Mouse (Mus musculus): ENCODE measurements at regions not wholly inside any gene's neighbourhood (a gene's known extent, or its start where the extent isn't known, plus 50 kb on each side); places are given as distances from the start of the nearest gene placed in this dataset.

GRCm38 (mm10) chr11:19713597-19713996 lies 210.6 kb upstream of the Spred2 start:
- no peaks in the 10 kb centered on the region for H3K4me1 ChIP-seq
- WGBS, result 88% methylated on average over 20 of the region's 20 CpGs
- no peaks in the 10 kb centered on the region for H3K36me3 ChIP-seq
- H3K4me3 ChIP-seq, result no peak overlapping the region
- DNase-seq (ENCODE audit: low spot score), result no peak
- H3K27ac ChIP-seq (replicated peaks), result no peak overlapping the region; the same call in 1 of the 2 replicates
- H3K9me3 ChIP-seq (replicated peaks), result no peaks in the 10 kb centered on the region
- H3K27me3 ChIP-seq (ENCODE audit: low read depth, poor library complexity, severe bottlenecking), result no peaks in the 10 kb centered on the region

GRCm38 (mm10) chr11:19714211-19714610 lies 210.0 kb upstream of the Spred2 start:
- Histone ChIP-seq H3K27ac (replicated peaks) (no peak overlapping the region), H3K4me3 (no peak overlapping the region), H3K27me3 (ENCODE audit: low read depth, poor library complexity, severe bottlenecking) (no peaks in the 10 kb centered on the region), H3K9me3 (replicated peaks) (no peaks in the 10 kb centered on the region), H3K36me3 (no peaks in the 10 kb centered on the region), H3K4me1 (no peaks in the 10 kb centered on the region)
- WGBS, result 61% methylated on average over 5 of the region's 5 CpGs
- DNase-seq (ENCODE audit: low spot score), result no peak

GRCm38 (mm10) chr11:19714888-19715595 lies 209.1 kb upstream of the Spred2 start:
- Histone ChIP-seq H3K27ac (replicated peaks) (no peak overlapping the region), H3K27me3 (ENCODE audit: low read depth, poor library complexity, severe bottlenecking) (no peaks in the 10 kb centered on the region), H3K4me1 (no peaks in the 10 kb centered on the region), H3K4me3 (no peak overlapping the region), H3K36me3 (no peaks in the 10 kb centered on the region), H3K9me3 (replicated peaks) (no peaks in the 10 kb centered on the region)
- no peak for DNase-seq (ENCODE audit: low spot score)
- 37% methylated on average over 8 of the region's 8 CpGs for WGBS

GRCm38 (mm10) chr11:19718165-19718564 lies 206.0 kb upstream of the Spred2 start:
- H3K27ac ChIP-seq (replicated peaks), result no peak overlapping the region
- H3K9me3 ChIP-seq (replicated peaks), result no peaks in the 10 kb centered on the region
- no peak for DNase-seq (ENCODE audit: low spot score)
- WGBS, result 92% methylated on average over 9 of the region's 9 CpGs
- H3K4me3 ChIP-seq, result no peak overlapping the region
- H3K27me3 ChIP-seq (ENCODE audit: low read depth, poor library complexity, severe bottlenecking), result no peaks in the 10 kb centered on the region
- H3K4me1 ChIP-seq, result no peaks in the 10 kb centered on the region
- H3K36me3 ChIP-seq, result no peaks in the 10 kb centered on the region

GRCm38 (mm10) chr11:19729031-19729430 lies 195.1 kb upstream of the Spred2 start:
- DNase-seq (ENCODE audit: low spot score), result no peak
- Histone ChIP-seq H3K36me3 (no peaks in the 10 kb centered on the region), H3K4me1 (no peaks in the 10 kb centered on the region), H3K27ac (replicated peaks) (no peak overlapping the region), H3K27me3 (ENCODE audit: low read depth, poor library complexity, severe bottlenecking) (no peaks in the 10 kb centered on the region), H3K4me3 (no peak overlapping the region), H3K9me3 (replicated peaks) (no peaks in the 10 kb centered on the region)
- 92% methylated on average over 8 of the region's 8 CpGs for WGBS

- Histone ChIP-seq H3K9me3 (replicated peaks) (no peaks in the 10 kb centered on the region), H3K36me3 (no peaks in the 10 kb centered on the region), H3K4me3 (no peak overlapping the region), H3K27ac (replicated peaks) (no peak overlapping the region), H3K4me1 (no peaks in the 10 kb centered on the region), H3K27me3 (ENCODE audit: low read depth, poor library complexity, severe bottlenecking) (no peaks in the 10 kb centered on the region)
- DNase-seq (ENCODE audit: low spot score), result no peak
- WGBS, result 93% methylated on average over 5 of the region's 5 CpGs
Observed at GRCm38 (mm10) chr11:19730747-19731146, 193.4 kb upstream of the Spred2 start.

GRCm38 (mm10) chr11:19736076-19736475 lies 188.1 kb upstream of the Spred2 start:
- DNase-seq (ENCODE audit: low spot score), result no peak
- WGBS, result 92% methylated on average over 7 of the region's 7 CpGs
- Histone ChIP-seq H3K27me3 (ENCODE audit: low read depth, poor library complexity, severe bottlenecking) (no peaks in the 10 kb centered on the region), H3K27ac (replicated peaks) (no peak overlapping the region), H3K4me3 (no peak overlapping the region), H3K36me3 (no peaks in the 10 kb centered on the region), H3K4me1 (no peaks in the 10 kb centered on the region), H3K9me3 (replicated peaks) (no peaks in the 10 kb centered on the region)

GRCm38 (mm10) chr11:19736926-19737325 lies 187.2 kb upstream of the Spred2 start:
- Histone ChIP-seq H3K36me3 (no peaks in the 10 kb centered on the region), H3K27me3 (ENCODE audit: low read depth, poor library complexity, severe bottlenecking) (no peaks in the 10 kb centered on the region), H3K9me3 (replicated peaks) (no peaks in the 10 kb centered on the region), H3K4me3 (no peak overlapping the region), H3K27ac (replicated peaks) (no peak overlapping the region), H3K4me1 (no peaks in the 10 kb centered on the region)
- 81% methylated on average over 7 of the region's 7 CpGs for WGBS
- DNase-seq (ENCODE audit: low spot score), result no peak

- 87% methylated on average over 5 of the region's 5 CpGs for WGBS
- H3K4me3 ChIP-seq, result no peak overlapping the region
- H3K27me3 ChIP-seq (ENCODE audit: low read depth, poor library complexity, severe bottlenecking), result no peaks in the 10 kb centered on the region
- no peaks in the 10 kb centered on the region for H3K4me1 ChIP-seq
- no peaks in the 10 kb centered on the region for H3K36me3 ChIP-seq
- H3K9me3 ChIP-seq (replicated peaks), result no peaks in the 10 kb centered on the region
- no peak for DNase-seq (ENCODE audit: low spot score)
- H3K27ac ChIP-seq (replicated peaks), result no peak overlapping the region
Observed at GRCm38 (mm10) chr11:19737331-19737730, 186.8 kb upstream of the Spred2 start.

- Histone ChIP-seq H3K27ac (replicated peaks) (no peak overlapping the region), H3K4me1 (no peaks in the 10 kb centered on the region), H3K36me3 (no peaks in the 10 kb centered on the region), H3K9me3 (replicated peaks) (no peaks in the 10 kb centered on the region), H3K4me3 (no peak overlapping the region), H3K27me3 (ENCODE audit: low read depth, poor library complexity, severe bottlenecking) (no peaks in the 10 kb centered on the region)
- 77% methylated on average over 5 of the region's 5 CpGs for WGBS
- DNase-seq (ENCODE audit: low spot score), result no peak
Observed at GRCm38 (mm10) chr11:19737807-19738206, 186.4 kb upstream of the Spred2 start.

- no peaks in the 10 kb centered on the region for H3K27me3 ChIP-seq (ENCODE audit: low read depth, poor library complexity, severe bottlenecking)
- 80% methylated on average over 9 of the region's 9 CpGs for WGBS
- no peaks in the 10 kb centered on the region for H3K36me3 ChIP-seq
- no peaks in the 10 kb centered on the region for H3K4me1 ChIP-seq
- no peak for DNase-seq (ENCODE audit: low spot score)
- no peak overlapping the region for H3K27ac ChIP-seq (replicated peaks)
- H3K9me3 ChIP-seq (replicated peaks), result no peaks in the 10 kb centered on the region
- H3K4me3 ChIP-seq, result no peak overlapping the region
Observed at GRCm38 (mm10) chr11:19739527-19740151, 184.5 kb upstream of the Spred2 start.

- 88% methylated on average over 3 of the region's 3 CpGs for WGBS
- no peak overlapping the region for H3K4me3 ChIP-seq
- 0 out of 2 replicates have a peak overlapping the region, but pooled peaks have one; percentile 23 for H3K27ac ChIP-seq (replicated peaks)
- H3K4me1 ChIP-seq, result no peaks in the 10 kb centered on the region
- no peaks in the 10 kb centered on the region for H3K27me3 ChIP-seq (ENCODE audit: low read depth, poor library complexity, severe bottlenecking)
- H3K36me3 ChIP-seq, result no peaks in the 10 kb centered on the region
- DNase-seq (ENCODE audit: low spot score), result no peak
- H3K9me3 ChIP-seq (replicated peaks), result no peaks in the 10 kb centered on the region
Observed at GRCm38 (mm10) chr11:19740562-19740961, 183.6 kb upstream of the Spred2 start.

GRCm38 (mm10) chr11:19747097-19747972 lies 176.8 kb upstream of the Spred2 start:
- Histone ChIP-seq H3K27ac (replicated peaks) (no peak overlapping the region), H3K4me3 (no peak overlapping the region), H3K36me3 (no peaks in the 10 kb centered on the region), H3K27me3 (ENCODE audit: low read depth, poor library complexity, severe bottlenecking) (no peaks in the 10 kb centered on the region), H3K4me1 (peaks cover 9% of the 10 kb centered on the region), H3K9me3 (replicated peaks) (no peaks in the 10 kb centered on the region)
- WGBS, result 55% methylated on average over 11 of the region's 11 CpGs
- no peak for DNase-seq (ENCODE audit: low spot score)

Data from midbrain, embryonic 10.5 days (tissue).